Mouse (Mus musculus): Measurements from ENCODE around the gene Eapp.
"Not testable (repeated sequence)": the region's sequence is repeated elsewhere in the genome, so short reads cannot be mapped to it uniquely, and the experiment has no call there.

Eapp gene

DNA sequence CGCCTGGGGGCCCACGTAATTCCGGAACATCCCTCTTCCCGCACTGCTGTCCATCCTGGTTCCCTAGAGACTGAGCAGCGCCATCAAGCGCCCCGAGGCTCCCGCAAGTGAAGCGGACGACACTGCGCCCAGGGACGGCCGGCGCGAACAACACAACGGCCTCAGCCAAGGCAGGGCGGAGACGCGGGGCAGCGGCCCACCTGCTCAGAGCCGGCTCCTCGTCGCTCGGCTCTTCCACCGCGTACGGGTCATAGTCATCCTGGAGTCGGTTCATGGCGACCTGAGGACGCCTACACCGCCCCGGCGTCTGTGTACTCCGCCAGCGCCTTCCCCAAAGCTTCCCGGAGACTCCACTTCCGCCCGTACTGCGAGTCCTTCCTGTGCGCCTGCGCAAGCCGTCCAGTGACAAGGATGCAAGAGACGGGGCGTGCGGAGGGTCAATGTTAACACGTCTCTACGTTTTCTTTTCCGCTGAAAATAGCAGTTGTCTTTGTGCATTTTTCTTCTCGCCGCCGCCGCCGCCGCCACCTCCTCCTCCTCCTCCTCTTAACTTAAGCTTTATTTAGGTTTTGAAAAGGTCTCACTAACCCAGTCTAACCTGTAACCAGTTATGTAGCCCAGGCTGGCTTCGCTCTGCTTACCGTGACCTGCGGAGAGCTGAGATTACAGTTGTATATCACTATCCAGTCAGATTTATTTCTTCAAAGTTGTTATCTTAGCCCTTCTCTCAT, at the start of gene Eapp:
Eapp (minus strand) TSS at position 387 of the 731 bp plus-strand sequence.
- DNase-seq = peak; percentile 94 to 96

- DNase-seq = peak; percentile 15 to 47
Measured at GRCm38 (mm10) chr12:54738661-54739243, 43.1 kb upstream of the Eapp start.

GRCm38 (mm10) chr12:54737891-54738660, 42.4 kb upstream of the Eapp start:
- DNase-seq = not testable (repeated sequence)

DNA sequence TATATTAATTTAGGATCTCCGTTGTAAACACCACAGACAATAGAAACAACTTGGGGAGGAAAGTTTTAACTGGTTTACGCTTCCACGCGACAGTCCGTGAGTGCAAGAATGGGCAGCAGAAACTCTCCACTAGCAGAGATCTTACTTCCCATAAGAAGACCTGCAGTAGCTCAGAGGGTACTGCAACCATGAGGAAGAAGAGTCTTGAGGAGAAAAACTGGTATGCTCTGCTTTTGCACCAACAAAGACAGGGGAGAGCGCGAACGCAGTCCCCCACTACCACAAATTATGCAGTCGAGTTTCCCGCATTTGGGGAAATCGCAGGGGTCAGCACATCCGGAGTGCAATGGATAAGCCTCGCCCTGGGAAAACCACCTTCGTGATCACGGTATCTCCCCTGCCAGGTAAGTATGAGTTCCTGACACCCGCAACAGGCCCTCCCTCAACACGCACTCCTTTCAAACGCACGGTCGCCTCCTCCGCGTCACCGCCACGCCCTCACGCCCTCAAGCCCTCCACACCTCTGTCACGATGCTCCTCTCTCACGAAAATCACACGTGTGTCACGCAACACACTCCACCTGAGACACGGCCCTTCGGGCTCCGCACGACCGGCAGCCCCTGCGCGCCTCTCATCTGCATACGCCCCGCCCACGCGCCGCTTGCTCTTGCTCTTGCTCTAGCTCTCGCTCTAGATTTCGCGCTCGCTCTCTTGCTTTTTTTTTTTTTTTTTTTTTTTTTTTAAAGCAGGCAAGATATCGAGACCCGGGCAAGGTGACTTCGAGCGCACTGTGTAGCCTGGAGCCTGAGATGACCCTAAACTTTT, 38.8 kb upstream of the Eapp start:
- DNase-seq = peak; percentile 21 to 40

DNA sequence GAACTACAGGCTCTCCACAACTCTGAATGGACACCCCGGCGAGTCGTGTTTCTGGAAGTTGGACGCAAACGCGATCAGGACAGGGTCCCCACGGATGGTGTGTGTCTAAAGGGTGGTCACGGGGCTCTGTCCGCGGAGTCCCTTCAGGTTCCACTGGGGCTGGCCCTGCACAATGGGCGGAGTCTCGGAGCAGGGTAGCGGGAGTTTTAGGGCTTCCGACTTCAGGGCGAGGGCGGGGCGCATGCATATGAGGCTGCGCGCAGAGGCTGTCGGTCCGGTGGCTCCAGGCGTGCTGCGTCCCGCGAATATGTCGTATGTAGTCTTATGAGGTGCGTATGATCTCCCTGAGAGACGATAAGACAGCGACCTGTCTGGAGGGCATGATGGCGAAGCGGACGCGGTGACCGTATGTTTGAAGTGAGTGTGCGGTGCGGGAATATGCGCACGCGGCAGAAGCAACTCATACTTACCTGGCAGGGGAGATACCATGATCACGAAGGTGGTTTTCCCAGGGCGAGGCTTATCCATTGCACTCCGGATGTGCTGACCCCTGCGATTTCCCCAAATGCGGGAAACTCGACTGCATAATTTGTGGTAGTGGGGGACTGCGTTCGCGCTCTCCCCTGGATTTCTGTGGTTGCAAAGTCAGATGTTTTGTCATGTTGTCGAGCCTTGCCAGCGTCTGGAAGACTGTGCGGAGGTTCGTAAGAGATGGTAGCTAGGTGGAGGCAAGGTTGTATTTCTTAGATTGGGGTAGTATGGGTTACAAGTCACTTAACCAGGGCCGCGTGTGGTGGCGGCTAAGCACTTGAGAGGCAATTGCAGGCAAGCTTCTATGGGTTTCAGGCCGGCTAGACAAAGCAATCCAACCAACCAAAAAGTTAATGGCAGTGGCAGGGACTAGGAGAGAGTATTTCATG, 33.7 kb upstream of the Eapp start:
- not testable (repeated sequence) for DNase-seq

GRCm38 (mm10) chr12:54718871-54719786, 23.4 kb upstream of the Eapp start:
- not testable (repeated sequence) for DNase-seq

DNA sequence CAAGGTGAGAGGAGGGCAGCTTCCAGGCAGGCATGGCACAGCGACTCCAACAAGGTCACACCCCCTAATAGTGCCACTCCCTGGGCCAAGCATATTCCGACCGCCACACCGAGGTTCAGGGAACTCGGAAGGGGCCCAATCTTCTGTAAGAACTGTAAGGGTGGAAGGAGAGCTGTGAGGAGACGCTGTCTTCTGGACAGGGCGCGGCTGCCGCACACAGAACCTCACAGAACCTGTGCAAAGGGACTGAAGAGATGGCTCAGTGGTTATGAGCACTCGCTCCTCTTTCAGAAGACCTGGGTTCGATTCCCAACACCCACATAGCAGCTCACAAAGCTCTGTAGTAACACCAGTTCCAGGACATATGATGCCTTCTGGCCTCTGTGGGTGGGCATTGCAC, 21.8 kb upstream of the Eapp start:
- DNase-seq = not testable (repeated sequence)

GRCm38 (mm10) chr12:54713822-54714626, 18.3 kb upstream of the Eapp start:
- DNase-seq = peak; percentile 32 to 65

GRCm38 (mm10) chr12:54710494-54710879, 14.8 kb upstream of the Eapp start:
- peak in 1 of 2 experiments; percentile 42 for DNase-seq

- not testable (repeated sequence) for DNase-seq
Measured at GRCm38 (mm10) chr12:54709691-54710493, 14.2 kb upstream of the Eapp start.

DNA sequence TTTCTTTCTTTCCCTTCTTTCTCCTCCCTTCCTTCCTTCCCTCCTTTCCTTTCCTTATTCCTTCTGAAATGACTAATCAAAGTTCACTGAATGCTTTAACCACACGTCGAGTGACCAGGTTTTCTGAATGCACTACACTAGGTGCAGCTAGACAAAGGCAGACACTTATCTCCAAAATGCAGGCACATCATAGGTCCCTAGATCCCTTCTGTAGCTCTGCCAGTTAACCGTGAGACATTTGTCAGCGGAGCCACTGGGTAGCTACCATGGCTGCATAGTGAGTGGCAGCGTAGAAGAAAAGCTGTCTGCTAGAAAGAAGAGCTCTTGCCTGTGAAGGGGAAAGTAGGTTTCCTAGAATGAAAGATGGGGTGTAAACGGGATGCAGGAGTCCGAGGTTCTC, 3.7 kb upstream of the Eapp start:
- DNase-seq = no peak

- peak in 1 of 2 experiments; percentile 20 for DNase-seq
Measured at GRCm38 (mm10) chr12:54697791-54698250, 2.1 kb upstream of the Eapp start.

DNA sequence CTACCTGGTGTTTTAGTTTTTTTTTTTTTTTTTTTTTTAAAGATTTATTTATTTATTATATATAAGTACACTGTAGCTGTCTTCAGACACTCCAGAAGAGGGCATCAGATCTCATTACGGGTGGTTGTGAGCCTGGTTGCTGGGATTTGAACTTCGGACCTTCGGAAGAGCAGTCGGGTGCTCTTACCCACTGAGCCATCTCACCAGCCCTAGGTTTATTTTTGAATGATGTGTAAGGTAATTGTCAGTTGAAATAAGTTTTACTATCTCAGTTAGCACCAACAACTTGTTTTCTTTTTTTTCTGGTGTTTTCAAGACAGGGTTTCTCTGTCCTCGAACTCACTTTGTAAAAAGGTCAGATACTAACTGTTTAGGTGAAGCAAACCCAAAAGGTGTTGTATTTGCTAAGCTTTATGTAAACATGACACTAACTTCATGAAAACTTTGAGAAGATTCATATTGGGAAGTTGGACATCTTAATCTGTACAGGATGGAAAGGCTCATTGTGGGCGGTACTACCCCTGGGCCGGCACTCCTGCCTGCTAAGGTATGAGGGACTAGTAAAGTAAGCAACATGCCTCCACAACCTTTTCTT, 1.4 kb upstream of the Eapp start:
- DNase-seq = peak in 1 of 2 experiments; percentile 26

DNA sequence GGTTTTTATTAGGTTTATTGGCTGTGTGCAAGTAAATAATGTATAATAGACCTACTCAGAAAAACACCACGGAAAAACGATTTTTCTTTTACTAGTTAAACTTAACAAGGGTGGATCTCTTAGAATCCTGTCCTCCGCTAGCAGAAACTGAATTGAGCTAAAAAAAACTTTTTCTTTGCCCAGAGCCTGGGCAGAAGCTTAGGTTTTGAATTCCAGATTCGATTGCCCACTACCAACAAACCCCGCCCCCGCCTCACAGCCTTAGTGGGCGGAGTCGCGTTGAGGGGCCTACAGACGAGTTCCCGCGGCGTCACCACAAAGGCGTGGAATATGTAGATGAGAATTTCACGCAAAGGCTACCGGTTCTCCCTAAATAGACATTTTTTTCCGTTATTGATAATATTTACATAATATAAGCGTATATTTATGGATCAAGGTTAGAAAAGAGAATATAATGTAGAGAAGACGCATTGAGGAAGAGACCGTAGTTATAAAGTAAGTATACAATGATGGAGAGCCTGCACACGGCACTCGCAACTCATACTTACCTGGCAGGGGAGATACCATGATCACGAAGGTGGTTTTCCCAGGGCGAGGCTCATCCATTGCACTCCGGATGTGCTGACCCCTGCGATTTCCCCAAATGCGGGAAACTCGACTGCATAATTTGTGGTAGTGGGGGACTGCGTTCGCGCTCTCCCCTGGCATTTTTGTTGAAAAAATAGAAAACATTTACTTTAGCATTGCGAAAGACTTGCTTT, 725 bp upstream of the Eapp start:
- DNase-seq = peak; percentile 87 to 93

GRCm38 (mm10) chr12:54694847-54695510, 718 bp downstream of the Eapp start:
- DNase-seq = no peak

- no peak for DNase-seq
Measured at GRCm38 (mm10) chr12:54689082-54689481, 6.6 kb downstream of the Eapp start.

- DNase-seq = no peak
Measured at GRCm38 (mm10) chr12:54683182-54683581, 12.5 kb downstream of the Eapp start.
